8 mouse cellular contexts compared by ENCODE assay signal in the genomic region with DNA sequence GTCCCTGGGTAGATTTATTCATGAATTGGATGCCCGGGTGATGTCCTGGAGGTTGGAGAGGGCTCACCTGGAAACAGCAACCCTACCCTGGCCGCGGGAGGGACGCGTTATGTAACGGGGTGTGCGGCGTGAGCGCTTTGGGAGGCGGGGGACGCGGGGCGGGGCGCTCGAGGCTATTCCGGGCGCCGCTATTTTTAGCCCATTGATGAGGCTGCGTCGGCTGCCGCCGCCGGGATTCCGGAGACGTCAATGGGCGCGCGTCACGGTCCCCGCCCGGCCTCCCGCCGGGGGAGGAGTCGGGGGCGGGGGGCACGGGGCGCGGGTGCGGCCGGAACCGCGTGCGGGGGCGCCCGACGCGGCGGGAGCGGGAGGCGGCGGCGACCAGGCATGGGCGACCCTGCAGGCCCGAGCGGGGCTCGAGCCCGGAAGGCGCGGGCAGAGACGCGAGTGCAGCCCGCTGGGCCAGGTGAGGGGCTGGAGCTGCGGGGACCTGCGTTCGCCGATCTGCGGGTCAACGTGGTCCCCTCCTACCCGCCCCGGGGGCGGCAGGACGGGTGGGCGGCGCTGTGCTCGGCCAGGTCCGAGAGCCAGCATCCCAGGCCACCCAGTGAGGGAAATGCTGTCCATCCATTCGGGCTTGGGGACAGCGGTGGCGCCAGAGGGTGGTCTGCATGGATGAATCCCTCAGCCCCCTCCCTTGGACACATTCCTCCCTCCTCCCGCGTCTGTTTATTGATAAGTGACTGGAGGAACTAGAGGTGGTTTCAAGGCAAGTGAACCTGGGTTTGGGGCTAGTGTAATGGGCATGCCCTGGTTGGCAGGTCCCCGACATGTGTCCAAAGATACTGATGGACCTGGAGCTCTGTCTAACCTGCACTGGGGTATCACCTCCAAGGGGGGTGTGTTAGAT. TPM values are rescaled to one million over a fixed set of nuclear protein-coding genes. Genes with fewer than 3 reads are reported as not detected.
DNase-seq lines count a peak whose midpoint lies in the region; ATAC-seq and TF ChIP-seq lines count a peak whose summit lies in the region.

A gene (plus strand): TSS at position 384 of the 910 bp plus-strand sequence.

- dilution Hi-C loops in CH12.LX (cut with MboI; ENCODE audit: extremely low pct_ligation_motif_present, extremely low pct_unique_long_range_greater_than_20kb, low sequenced_read_pairs): no loop called here

- TF ChIP-seq EP300 in CH12.LX (IDR thresholded peaks at IDR 0.05; ENCODE audit: low read length): no peak
- peak; percentile 64 for TF ChIP-seq EP300 in heart, postnatal 0 days (IDR thresholded peaks at IDR 0.05; ENCODE audit: low read depth)

- peak within 1 kb of the TSS; percentile 36 to 55 (median 48) for H3K4me3 ChIP-seq in CH12.LX (replicated peaks in 1 of 3; ENCODE audit: low read depth in 2 of 3, low read length in 2 of 3, poor library complexity in 1 of 3)
- H3K4me3 ChIP-seq in bone marrow macrophage, adult 2 months (ENCODE audit: insufficient read depth, low read length): peak within 1 kb of the TSS; percentile 68
- peak within 1 kb of the TSS; percentile 62 for H3K4me3 ChIP-seq in forebrain, embryonic 13.5 days
- peak within 1 kb of the TSS; percentile 62 for H3K4me3 ChIP-seq in heart, postnatal 0 days (ENCODE audit: low read depth, low read length)
- peak within 1 kb of the TSS; percentile 60 for H3K4me3 ChIP-seq in lung, adult 2 months (replicated peaks; ENCODE audit: extremely low read depth, low read depth, low read length)
- peak within 1 kb of the TSS; percentile 58 for H3K4me3 ChIP-seq in neural tube, embryonic 15.5 days (replicated peaks)

- no peak for TF ChIP-seq RAD21 in CH12.LX (IDR thresholded peaks at IDR 0.05; ENCODE audit: low read depth, low read length)

- no peak within 1 kb of the TSS for H3K27ac ChIP-seq in CH12.LX (ENCODE audit: insufficient read depth, low read depth)
- H3K27ac ChIP-seq in bone marrow macrophage, adult 2 months (ENCODE audit: insufficient read depth, low read depth, low read length): peak within 1 kb of the TSS; percentile 52
- no peak within 1 kb of the TSS for H3K27ac ChIP-seq in forebrain, embryonic 13.5 days
- H3K27ac ChIP-seq in heart, postnatal 0 days (ENCODE audit: low read depth): peak within 1 kb of the TSS; percentile 70
- peak within 1 kb of the TSS; percentile 64 for H3K27ac ChIP-seq in neural tube, embryonic 15.5 days (replicated peaks)

- peak; percentile 81 for DNase-seq in CH12.LX (ENCODE audit: extremely low read depth)
- DNase-seq in heart, postnatal 0 days (ENCODE audit: low spot score): peak; percentile 87
- peak; percentile 75 to 93 for DNase-seq in kidney, postnatal 25 days
- peak; percentile 80 for DNase-seq in lung, adult 2 months
- peak; percentile 57 to 58 for DNase-seq in thymus, postnatal 10 days (ENCODE audit: low spot score in 2 of 2)

- peak within 1 kb of the TSS; percentile 9; the same call in 1 of the 2 replicates for H3K9ac ChIP-seq in CH12.LX (ENCODE audit: insufficient read depth, low read depth)
- peak within 1 kb of the TSS; percentile 84 for H3K9ac ChIP-seq in forebrain, embryonic 13.5 days
- peak within 1 kb of the TSS; percentile 79 for H3K9ac ChIP-seq in heart, postnatal 0 days (replicated peaks; ENCODE audit: low read depth, low read length)
- peak within 1 kb of the TSS; percentile 82 for H3K9ac ChIP-seq in neural tube, embryonic 15.5 days (replicated peaks)

- H3K79me2 ChIP-seq in CH12.LX (replicated peaks; ENCODE audit: control insufficient read depth, extremely low read depth, insufficient read depth, poor library complexity, severe bottlenecking): no peaks in the 10 kb centered on the region

- no peak for TF ChIP-seq CTCF in CH12.LX (conservative IDR thresholded peaks at IDR 0.05 in 1 of 2, IDR thresholded peaks at IDR 0.05 in 1 of 2; ENCODE audit: low read depth in 2 of 2, low read length in 2 of 2)
- peak; percentile 15; the same call in 1 of the 2 replicates for TF ChIP-seq CTCF in bone marrow macrophage, adult 2 months (IDR thresholded peaks at IDR 0.05; ENCODE audit: low read depth, low read length)
- TF ChIP-seq CTCF in heart, postnatal 0 days (IDR thresholded peaks at IDR 0.05; ENCODE audit: low read depth): no peak
- no peak for TF ChIP-seq CTCF in lung, adult 2 months (IDR thresholded peaks at IDR 0.05; ENCODE audit: insufficient read depth, low read length)

- ATAC-seq in forebrain, embryonic 13.5 days: peak; percentile 80
- ATAC-seq in heart, postnatal 0 days (ENCODE audit: insufficient read depth, low read depth): peak; percentile 80
- ATAC-seq in neural tube, embryonic 15.5 days (ENCODE audit: low FRiP score): peak; percentile 77

- peak within 1 kb of the TSS; percentile 88 for H3K4me2 ChIP-seq in CH12.LX (ENCODE audit: insufficient read depth, low read depth, poor library complexity, severe bottlenecking)
- H3K4me2 ChIP-seq in forebrain, embryonic 13.5 days: peak within 1 kb of the TSS; percentile 81
- peak within 1 kb of the TSS; percentile 89 for H3K4me2 ChIP-seq in heart, postnatal 0 days (ENCODE audit: low read depth, low read length)
- peak within 1 kb of the TSS; percentile 83 for H3K4me2 ChIP-seq in neural tube, embryonic 15.5 days

- H3K36me3 ChIP-seq in CH12.LX (replicated peaks in 1 of 2; ENCODE audit: control insufficient read depth in 1 of 2, insufficient read depth in 1 of 2, low read length in 1 of 2): no peaks in the 10 kb centered on the region
- H3K36me3 ChIP-seq in forebrain, embryonic 13.5 days (ENCODE audit: poor library complexity, severe bottlenecking): no peaks in the 10 kb centered on the region
- H3K36me3 ChIP-seq in heart, postnatal 0 days (replicated peaks; ENCODE audit: control insufficient read depth, insufficient read depth, low read length): no peaks in the 10 kb centered on the region
- H3K36me3 ChIP-seq in neural tube, embryonic 15.5 days: no peaks in the 10 kb centered on the region

- H3K9me3 ChIP-seq in CH12.LX (replicated peaks; ENCODE audit: low read length): peaks cover 35% of the 10 kb centered on the region
- H3K9me3 ChIP-seq in forebrain, embryonic 13.5 days (replicated peaks): no peaks in the 10 kb centered on the region
- no peaks in the 10 kb centered on the region for H3K9me3 ChIP-seq in heart, postnatal 0 days (replicated peaks; ENCODE audit: control insufficient read depth, low read length)
- H3K9me3 ChIP-seq in neural tube, embryonic 15.5 days (replicated peaks): no peaks in the 10 kb centered on the region

- peaks cover 35 to 64% of the 10 kb centered on the region in 2 experiments for H3K4me1 ChIP-seq in CH12.LX (ENCODE audit: control insufficient read depth in 1 of 2, insufficient read depth in 2 of 2)
- H3K4me1 ChIP-seq in bone marrow macrophage, adult 2 months (ENCODE audit: control insufficient read depth, insufficient read depth, low read length): peaks cover 56% of the 10 kb centered on the region
- peaks cover 9% of the 10 kb centered on the region for H3K4me1 ChIP-seq in forebrain, embryonic 13.5 days
- peaks cover 30% of the 10 kb centered on the region for H3K4me1 ChIP-seq in heart, postnatal 0 days (ENCODE audit: control insufficient read depth, insufficient read depth)
- peaks cover 4% of the 10 kb centered on the region for H3K4me1 ChIP-seq in lung, adult 2 months (ENCODE audit: control insufficient read depth, insufficient read depth, low read length)
- H3K4me1 ChIP-seq in neural tube, embryonic 15.5 days: peaks cover 12% of the 10 kb centered on the region

- TF ChIP-seq POLR2A in CH12.LX (IDR thresholded peaks at IDR 0.05; ENCODE audit: low read depth, low read length): no peak
- no peak for TF ChIP-seq POLR2A in bone marrow macrophage, adult 2 months (IDR thresholded peaks at IDR 0.05; ENCODE audit: borderline replicate concordance, low read depth, low read length)
- peak; percentile 18; the same call in 1 of the 2 replicates for TF ChIP-seq POLR2A in lung, adult 2 months (IDR thresholded peaks at IDR 0.05; ENCODE audit: borderline replicate concordance, extremely low read depth, low read depth, low read length)

- 1% methylated on average over 55 of the region's 82 CpGs for WGBS in forebrain, embryonic 13.5 days
- WGBS in heart, postnatal 0 days: 1% methylated on average over 79 of the region's 82 CpGs
- WGBS in lung, adult 2 months: 3% methylated on average over 82 of the region's 82 CpGs
- WGBS in neural tube, embryonic 15.5 days: 2% methylated on average over 74 of the region's 82 CpGs

- peaks cover 36% of the 10 kb centered on the region for H3K27me3 ChIP-seq in CH12.LX (replicated peaks)
- peaks cover 11% of the 10 kb centered on the region; the same call in 1 of the 2 replicates for H3K27me3 ChIP-seq in forebrain, embryonic 13.5 days
- no peaks in the 10 kb centered on the region for H3K27me3 ChIP-seq in heart, postnatal 0 days (ENCODE audit: control insufficient read depth, insufficient read depth, low read length)
- no peaks in the 10 kb centered on the region for H3K27me3 ChIP-seq in neural tube, embryonic 15.5 days (replicated peaks)

- in situ Hi-C loops in CH12.LX (cut with MboI; ENCODE audit: low pct_ligation_motif_present, low pct_unique_long_range_greater_than_20kb, low sequenced_read_pairs): no loop called here

TF ChIP-seq in CH12.LX, 34 proteins besides CTCF, POLR2A, EP300 and RAD21 (continues in another document):
- TF ChIP-seq USF1 (IDR thresholded peaks at IDR 0.05; ENCODE audit: low read depth, low read length): no peak
- peak; percentile 44; the same call in 1 of the 2 replicates for TF ChIP-seq SIN3A (IDR thresholded peaks at IDR 0.05; ENCODE audit: low read length)
- no peak for TF ChIP-seq GABPA (IDR thresholded peaks at IDR 0.05; ENCODE audit: insufficient replicate concordance, low read depth, low read length)
- TF ChIP-seq PAX5 (IDR thresholded peaks at IDR 0.05; ENCODE audit: low read length): no peak
- no peak for TF ChIP-seq ZMIZ1 (IDR thresholded peaks at IDR 0.05; ENCODE audit: low read depth, low read length)
- TF ChIP-seq IRF4 (IDR thresholded peaks at IDR 0.05; ENCODE audit: low read depth, low read length): peak; percentile 33; the same call in 1 of the 2 replicates
- no peak for TF ChIP-seq E2F4 (IDR thresholded peaks at IDR 0.05; ENCODE audit: insufficient replicate concordance, low read depth, low read length)
- TF ChIP-seq ZKSCAN1 (IDR thresholded peaks at IDR 0.05; ENCODE audit: borderline replicate concordance, low read depth, low read length): no peak
- TF ChIP-seq MEF2A (IDR thresholded peaks at IDR 0.05; ENCODE audit: borderline replicate concordance, low read depth, low read length): peak; percentile 96

RNA-seq across cellular contexts. Expression of the gene that starts here (rescaled TPM):
- total RNA-seq in CH12.LX (2012; rRNA removed) (0.42 and 0.89 TPM in 2 replicates), CH12.LX (2014; rRNA removed) (0.57 and 0.60 TPM in 2 replicates)
- polyA plus RNA-seq in CH12.LX (2012; ENCODE audit: insufficient read length, low read depth): 1.1 and 1.6 TPM in 2 replicates
- polyA plus RNA-seq in bone marrow macrophage, adult 2 months (2012; ENCODE audit: insufficient read depth, insufficient read length, missing spikeins): 8.8 and 8.9 TPM in 2 replicates
- polyA plus RNA-seq in forebrain, embryonic 13.5 days (2015; fragmentation: Nextera tagmentation; extraction: Ambion mirVana): 2.4 and 2.9 TPM in 2 replicates
- 40.2 and 56.0 TPM in 2 replicates for total RNA-seq in heart, postnatal 0 days (2014; rRNA removed; ENCODE audit: low replicate concordance)
- polyA plus RNA-seq in heart, postnatal 0 days (2015; fragmentation: Nextera tagmentation; extraction: Ambion mirVana): 7.4 and 8.6 TPM in 2 replicates
- polyA plus RNA-seq in lung, adult 2 months (2012; rRNA removed): 40.0 and 43.4 TPM in 2 replicates
- polyA plus RNA-seq in neural tube, embryonic 15.5 days (2015; fragmentation: Nextera tagmentation; extraction: Ambion mirVana): 7.9 and 10.6 TPM in 2 replicates

Comparison
In these comparisons a context has a peak if more than half of its experiments do, and no peak if none do; other contexts are left out.
1. RNA of the gene that starts here (total RNA-seq): 40.2 to 56.0 TPM in heart, postnatal 0 days; 0.42 to 0.89 TPM in CH12.LX; every median in the first group is over 10 times any median in the second.
2. H3K27ac ChIP-seq: peak in bone marrow macrophage, adult 2 months (single experiment), heart, postnatal 0 days (single experiment) and neural tube, embryonic 15.5 days (single experiment); none in CH12.LX (single experiment) and forebrain, embryonic 13.5 days (single experiment).
3. H3K9ac ChIP-seq: peak in every context shown above with its lines; median percentile 84 in forebrain, embryonic 13.5 days; 82 in neural tube, embryonic 15.5 days; 79 in heart, postnatal 0 days; 9 in CH12.LX.
4. Peak in every context shown above with its lines, with median percentiles within 50 percentile points of each other: DNase-seq, H3K4me2 ChIP-seq, H3K4me3 ChIP-seq and ATAC-seq.